Mouse (Mus musculus): ENCODE results near the gene Adamts18. TPM values are rescaled to one million over a fixed set of nuclear protein-coding genes. Genes with fewer than 3 reads are reported as not detected.

Adamts18 gene
- polyA plus RNA-seq, 2 experiments from 2014 or later, result 0.24 TPM; not detected in 1

- ATAC-seq, result peak; percentile 8
Observed at GRCm38 (mm10) chr8:113656681-113657298, 191.7 kb downstream of the Adamts18 start.

DNA sequence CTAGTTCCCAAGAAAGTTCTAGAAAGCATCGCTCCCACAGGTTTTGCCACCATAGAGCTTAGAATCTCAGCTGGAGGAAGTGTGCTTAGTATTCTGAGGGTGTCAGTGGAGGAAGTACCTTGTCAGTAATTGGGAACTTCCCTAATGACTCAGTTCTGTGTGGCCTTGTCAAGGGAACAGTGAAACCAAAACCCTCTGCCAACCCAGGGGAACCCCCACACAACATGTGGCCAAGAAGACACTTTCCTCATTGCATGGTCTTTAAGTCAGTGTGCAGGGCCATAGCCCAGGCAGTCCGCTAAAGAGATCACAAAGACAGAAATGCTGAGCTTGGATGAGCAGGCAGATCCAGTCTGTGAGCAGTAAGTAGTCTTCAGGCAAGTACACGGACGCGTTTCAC is 192.4 kb downstream of the Adamts18 start:
- ATAC-seq, result peak; percentile 99

GRCm38 (mm10) chr8:113653151-113653550 is 195.4 kb downstream of the Adamts18 start:
- no peak for ATAC-seq

DNA sequence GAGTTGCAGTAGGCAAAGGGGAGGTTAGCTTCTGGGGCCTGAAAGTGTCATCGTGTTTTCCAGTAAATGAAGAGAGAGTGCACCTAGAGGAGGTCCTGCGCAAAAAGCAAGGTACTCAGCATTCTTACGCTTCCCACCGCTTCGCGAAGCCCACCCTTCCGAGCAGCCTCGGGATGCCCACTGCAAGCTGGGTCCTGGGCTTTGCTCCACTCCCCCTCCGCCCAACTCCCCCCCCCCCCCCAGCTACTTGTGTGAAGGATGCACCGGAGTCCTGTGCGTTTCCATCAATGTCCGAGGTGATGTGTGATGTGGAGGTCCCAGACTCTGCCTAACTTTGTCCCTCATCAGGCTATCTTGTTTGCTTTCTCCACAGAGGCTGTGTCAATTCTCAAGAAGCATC is 196.1 kb downstream of the Adamts18 start:
- no peak for ATAC-seq

Other genes starting within 250 kb of the Adamts18 start
- 10 to 100 TPM; 10.9 to 16.9 TPM for gene Mon1b, start 213.2 kb downstream of the Adamts18 start, polyA plus RNA-seq (2017; shearing (Covaris generic))
- not detected for gene Syce1l, start 205.5 kb downstream of the Adamts18 start, polyA plus RNA-seq (2017; shearing (Covaris generic))

Measured in activated CD4-positive, CD25-positive, alpha-beta regulatory T cell, adult 4 months (primary cell).